Mouse (Mus musculus) retina, adult 2 months (tissue): ENCODE measurements around the gene Gm45015.
A peak's percentile ranks its signal among the peaks of the same experiment; 100 is the strongest.
"Not testable (repeated sequence)": the region's sequence is repeated elsewhere in the genome, so short reads cannot be mapped to it uniquely, and the experiment has no call there.

Experiments
- DNase-seq: peaks from one replicate; pipeline ENCODE4 v3.0.0-alpha.2; 2012; ENCODE audit warnings: low read depth, low spot score

The Gm45015 gene

DNA sequence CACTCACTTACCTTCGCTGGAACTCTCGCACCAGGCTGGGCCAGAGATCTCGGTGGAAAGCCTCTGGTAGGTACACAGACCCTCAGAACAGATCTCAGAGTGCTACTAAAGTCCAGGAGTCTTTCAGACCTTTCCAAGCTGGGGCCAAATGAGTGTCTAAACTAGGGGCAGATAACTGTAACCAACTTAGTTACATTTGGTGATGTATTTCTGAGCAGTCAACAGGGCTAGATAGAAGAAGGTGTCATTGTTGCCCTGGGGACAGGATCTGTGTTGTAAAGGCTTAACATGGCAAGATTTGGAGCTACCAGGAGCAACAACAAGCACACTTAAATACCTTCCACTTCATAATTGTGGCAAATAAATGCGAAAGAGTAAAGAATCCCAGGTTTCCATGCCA, at the start of gene Gm45015:
Gene Gm45015, minus strand, starts transcription at position 101 of the 400 bp plus-strand sequence.
- DNase-seq: no peak

- DNase-seq: no peak
These were observed 48.3 kb upstream of the Gm45015 start for GRCm38 (mm10) chrX:73384924-73385323.

- DNase-seq: no peak
These were observed 47.8 kb upstream of the Gm45015 start for GRCm38 (mm10) chrX:73384419-73384818.

- no peak for DNase-seq
These were observed 26.7 kb upstream of the Gm45015 start for GRCm38 (mm10) chrX:73363291-73363690.

DNA sequence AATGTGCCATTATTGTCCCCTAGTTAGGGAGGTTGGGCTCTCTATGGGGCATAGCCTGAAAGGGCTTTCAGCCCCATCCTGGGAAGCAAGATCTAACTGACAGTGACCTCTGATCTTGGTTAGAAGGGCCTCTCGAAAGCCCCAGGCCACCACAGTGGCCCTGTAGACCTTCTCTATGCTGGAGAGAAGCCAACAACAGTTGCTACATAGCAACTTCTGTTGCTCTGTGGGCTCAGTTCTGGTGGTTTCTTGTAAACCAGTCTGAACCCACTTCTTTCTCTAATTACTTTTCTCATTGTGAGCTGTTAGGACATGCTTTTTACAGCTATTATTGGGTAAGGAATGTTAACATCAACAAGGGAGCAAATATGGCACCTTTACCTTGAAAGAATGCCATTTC, 20.1 kb upstream of the Gm45015 start:
- no peak for DNase-seq

- no peak for DNase-seq
These were observed 19.5 kb upstream of the Gm45015 start for GRCm38 (mm10) chrX:73356163-73356562.

DNA sequence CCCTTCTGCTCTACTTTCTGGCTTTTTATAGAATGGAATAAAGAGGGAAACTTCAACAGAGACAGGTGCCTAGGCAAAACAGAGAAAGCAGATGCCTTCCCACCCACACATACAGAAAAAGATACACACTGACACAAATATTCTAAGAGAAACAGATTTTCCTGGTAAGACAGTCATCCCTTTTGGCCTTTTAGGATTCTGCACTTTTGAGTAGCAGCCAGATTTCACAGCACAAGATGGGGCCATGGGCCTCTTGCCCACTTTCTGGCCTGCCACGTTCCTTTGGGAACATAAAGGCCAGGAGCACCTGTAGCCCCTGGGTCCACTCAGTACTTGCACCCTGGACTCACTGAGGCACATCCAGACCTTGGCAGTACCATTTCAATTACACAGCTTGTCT, 7.7 kb upstream of the Gm45015 start:
- no peak for DNase-seq

GRCm38 (mm10) chrX:73343802-73344201, 7.2 kb upstream of the Gm45015 start:
- DNase-seq: no peak

GRCm38 (mm10) chrX:73342941-73343735, 6.5 kb upstream of the Gm45015 start:
- no peak for DNase-seq

DNA sequence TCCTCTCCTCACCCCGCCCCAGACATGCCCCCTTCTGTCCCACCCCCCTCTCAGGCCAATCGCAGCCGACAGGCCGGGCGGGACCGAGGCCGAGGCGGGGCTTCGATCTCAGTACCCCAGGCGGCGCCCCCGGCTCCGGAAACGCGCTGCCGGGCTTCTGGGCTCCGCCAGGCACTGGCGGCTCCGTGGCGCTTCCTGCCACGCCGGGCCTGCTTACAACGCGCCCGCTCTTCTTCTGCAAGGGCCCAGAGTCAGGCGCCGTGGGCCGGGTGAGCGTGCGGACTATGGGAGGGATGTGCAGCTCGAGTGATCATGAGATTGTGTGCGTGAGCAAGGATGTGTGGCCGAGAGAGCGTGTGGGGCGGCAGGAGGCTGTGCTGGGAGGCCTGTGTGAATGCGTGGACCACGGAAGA, 5.8 kb upstream of the Gm45015 start, which contains the start of gene Zfp275:
Gene Zfp275, plus strand, starts transcription at position 139 of the 413 bp plus-strand sequence.
- DNase-seq: no peak

GRCm38 (mm10) chrX:73342068-73342467, 5.4 kb upstream of the Gm45015 start:
- DNase-seq: no peak

GRCm38 (mm10) chrX:73341473-73341872, 4.8 kb upstream of the Gm45015 start:
- DNase-seq: no peak

- DNase-seq: no peak
These were observed 3.1 kb downstream of the Gm45015 start for GRCm38 (mm10) chrX:73333548-73333947.

GRCm38 (mm10) chrX:73327215-73327614, 9.4 kb downstream of the Gm45015 start:
- no peak for DNase-seq

DNA sequence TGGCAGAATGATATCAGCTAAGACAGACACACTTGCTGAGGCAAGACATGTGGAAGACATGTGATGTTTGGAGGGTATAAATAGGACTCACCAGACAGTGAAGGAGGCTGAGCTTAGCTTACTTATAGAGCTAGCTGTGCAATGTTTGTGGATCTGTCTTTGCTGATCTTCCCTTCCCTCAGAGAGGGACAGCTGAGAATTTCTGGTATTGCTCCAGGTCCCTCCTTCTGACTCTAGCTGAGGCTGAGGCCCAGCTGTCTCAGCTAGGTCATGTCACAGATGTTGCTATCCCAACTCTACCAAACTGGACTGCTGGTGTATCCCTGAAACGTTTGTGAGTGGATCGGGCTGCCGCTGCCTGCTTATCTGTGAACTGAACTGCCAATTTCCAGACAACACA, 15.6 kb downstream of the Gm45015 start:
- no peak for DNase-seq

GRCm38 (mm10) chrX:73312522-73312921, 24.1 kb downstream of the Gm45015 start:
- DNase-seq: peak; percentile 6

DNA sequence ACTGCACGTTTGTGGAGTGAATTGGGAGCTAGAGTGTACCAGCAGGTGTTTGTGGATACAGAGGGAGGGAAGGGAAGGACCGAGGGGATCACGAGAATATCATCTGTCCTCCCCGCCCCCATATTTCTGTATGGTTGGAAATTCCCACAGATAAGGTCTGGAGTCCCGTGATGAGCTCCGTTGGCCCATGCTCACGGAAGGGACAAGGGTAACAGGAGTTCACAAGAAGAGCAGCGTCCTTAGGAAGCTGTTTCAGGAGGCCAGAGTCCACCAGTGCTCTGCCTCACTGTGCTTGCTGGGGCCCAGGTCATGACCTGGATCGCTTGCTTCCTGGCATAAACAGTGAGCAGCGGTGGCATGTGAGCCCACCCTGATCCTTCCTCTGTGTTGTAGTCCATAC, 40.9 kb downstream of the Gm45015 start:
- DNase-seq: not testable (repeated sequence)

- not testable (repeated sequence) for DNase-seq
These were observed 43.8 kb downstream of the Gm45015 start, which contains the start of the genes Xlr5a and Xlr5c for GRCm38 (mm10) chrX:73292876-73293275. Gene Xlr5a, minus strand, starts transcription at chrX:73292976. Gene Xlr5c, minus strand, starts transcription at chrX:73292976.
